Mouse (Mus musculus): ENCODE data around the gene Acadsb. TPM values are rescaled to one million over a fixed set of nuclear protein-coding genes. Genes with fewer than 3 reads are reported as not detected.

Gene Acadsb
- 84.8 TPM for polyA plus RNA-seq (2014; fragmentation: Illumina TruSeq; extraction: RNeasy Lipid Tissue Mini Kit (QIAGEN cat#74804); ENCODE audit: low read depth, low replicate concordance)

GRCm38 (mm10) chr7:131410416-131411058, at the start of gene Acadsb, which contains the start of gene Ikzf5:
Gene Acadsb, plus strand, starts transcription at chr7:131410601.
Gene Ikzf5, minus strand, starts transcription at chr7:131410521.

GRCm38 (mm10) chr7:131362615-131363300, 47.6 kb upstream of the Acadsb start, which contains the start of gene 2310057M21Rik:
Gene 2310057M21Rik, minus strand, starts transcription at chr7:131362759.

GRCm38 (mm10) chr7:131370648-131371469, 39.5 kb upstream of the Acadsb start, which contains the start of gene Pstk:
Gene Pstk, plus strand, starts transcription at chr7:131371141.

Other genes with a start within 250 kb of the Acadsb start
- 0.14 TPM for gene 5430419D17Rik, start 236.2 kb upstream of the Acadsb start, polyA plus RNA-seq (2014; fragmentation: Illumina TruSeq; extraction: RNeasy Lipid Tissue Mini Kit (QIAGEN cat#74804); ENCODE audit: low read depth, low replicate concordance)
- gene Cuzd1, start 88.3 kb upstream of the Acadsb start, polyA plus RNA-seq (2014; fragmentation: Illumina TruSeq; extraction: RNeasy Lipid Tissue Mini Kit (QIAGEN cat#74804); ENCODE audit: low read depth, low replicate concordance) = 10.8 TPM
- 273 TPM for gene Fam24b, start 81.1 kb upstream of the Acadsb start, polyA plus RNA-seq (2014; fragmentation: Illumina TruSeq; extraction: RNeasy Lipid Tissue Mini Kit (QIAGEN cat#74804); ENCODE audit: low read depth, low replicate concordance)
- 91.6 TPM for gene Fam24a, start 76.7 kb upstream of the Acadsb start, polyA plus RNA-seq (2014; fragmentation: Illumina TruSeq; extraction: RNeasy Lipid Tissue Mini Kit (QIAGEN cat#74804); ENCODE audit: low read depth, low replicate concordance)
- gene 2310057M21Rik, start 47.8 kb upstream of the Acadsb start, polyA plus RNA-seq (2014; fragmentation: Illumina TruSeq; extraction: RNeasy Lipid Tissue Mini Kit (QIAGEN cat#74804); ENCODE audit: low read depth, low replicate concordance) = 12.9 TPM
- 25.9 TPM for gene Pstk, start 39.5 kb upstream of the Acadsb start, polyA plus RNA-seq (2014; fragmentation: Illumina TruSeq; extraction: RNeasy Lipid Tissue Mini Kit (QIAGEN cat#74804); ENCODE audit: low read depth, low replicate concordance)
- 31.7 TPM for gene Ikzf5, start 80 bp upstream of the Acadsb start, polyA plus RNA-seq (2014; fragmentation: Illumina TruSeq; extraction: RNeasy Lipid Tissue Mini Kit (QIAGEN cat#74804); ENCODE audit: low read depth, low replicate concordance)
- gene Hmx3, start 132.3 kb downstream of the Acadsb start, polyA plus RNA-seq (2014; fragmentation: Illumina TruSeq; extraction: RNeasy Lipid Tissue Mini Kit (QIAGEN cat#74804); ENCODE audit: low read depth, low replicate concordance) = not detected
- gene Hmx2, start 138.2 kb downstream of the Acadsb start, polyA plus RNA-seq (2014; fragmentation: Illumina TruSeq; extraction: RNeasy Lipid Tissue Mini Kit (QIAGEN cat#74804); ENCODE audit: low read depth, low replicate concordance) = not detected
- 21.7 TPM for gene Bub3, start 149.6 kb downstream of the Acadsb start, polyA plus RNA-seq (2014; fragmentation: Illumina TruSeq; extraction: RNeasy Lipid Tissue Mini Kit (QIAGEN cat#74804); ENCODE audit: low read depth, low replicate concordance)